Mouse (Mus musculus) embryonic fibroblast, embryonic 13.5 days (primary cell): ENCODE data around the gene Tada3. TPM values are rescaled to one million over a fixed set of nuclear protein-coding genes. Genes with fewer than 3 reads are reported as not detected.

Experiments
- H3K27ac ChIP-seq: 2 replicates; pipeline ENCODE4 v1.5.1; 2012; ENCODE audit warnings: low read length, control low read depth, inconsistent platforms; ENCODE audit not compliant: insufficient read depth
- H3K4me1 ChIP-seq: 2 replicates; pipeline ENCODE4 v1.6.1; 2011; ENCODE audit warnings: low read length; ENCODE audit not compliant: control insufficient read depth, insufficient read depth
- H3K4me3 ChIP-seq: 2 replicates; pipeline ENCODE4 v1.5.1; 2011; ENCODE audit warnings: mild to moderate bottlenecking, control low read depth, low read length; ENCODE audit not compliant: insufficient read depth
- CTCF ChIP-seq: IDR thresholded peaks from 2 replicates; pipeline ENCODE4 v1.5.1; 2011; ENCODE audit warnings: mild to moderate bottlenecking, control low read depth, low read length, moderate library complexity, borderline replicate concordance; ENCODE audit not compliant: insufficient read depth
- POLR2A ChIP-seq: IDR thresholded peaks from 2 replicates; pipeline ENCODE4 v1.6.1; 2011; ENCODE audit warnings: low read depth, mild to moderate bottlenecking, control low read depth, low read length, moderate library complexity
- polyA plus RNA-seq: library from polyadenylated mRNA; stranded (reverse); fragments of >200 nt; gene quantifications from 2 replicates; pipeline ENCODE4 v1.2.4, GENCODE M21; 2011; ENCODE audit warnings: low read depth; ENCODE audit not compliant: missing spikeins, insufficient read length

Tada3 gene
- polyA plus RNA-seq = 26.0 and 31.5 TPM in 2 replicates

GRCm38 (mm10) chr6:113377496-113378385 is at the start of gene Tada3, which contains the start of gene Arpc4:
Gene Tada3, minus strand, starts transcription at chr6:113377883.
Gene Arpc4, plus strand, starts transcription at chr6:113378115.
- no peak for TF ChIP-seq CTCF
- peak; percentile 83 for TF ChIP-seq POLR2A
- peak within 1 kb of the TSS; percentile 85 for H3K27ac ChIP-seq
- peak within 1 kb of the TSS; percentile 80 for H3K4me3 ChIP-seq
- H3K4me1 ChIP-seq = peaks cover 7% of the 10 kb centered on the region; the same call in 1 of the 2 replicates

DNA sequence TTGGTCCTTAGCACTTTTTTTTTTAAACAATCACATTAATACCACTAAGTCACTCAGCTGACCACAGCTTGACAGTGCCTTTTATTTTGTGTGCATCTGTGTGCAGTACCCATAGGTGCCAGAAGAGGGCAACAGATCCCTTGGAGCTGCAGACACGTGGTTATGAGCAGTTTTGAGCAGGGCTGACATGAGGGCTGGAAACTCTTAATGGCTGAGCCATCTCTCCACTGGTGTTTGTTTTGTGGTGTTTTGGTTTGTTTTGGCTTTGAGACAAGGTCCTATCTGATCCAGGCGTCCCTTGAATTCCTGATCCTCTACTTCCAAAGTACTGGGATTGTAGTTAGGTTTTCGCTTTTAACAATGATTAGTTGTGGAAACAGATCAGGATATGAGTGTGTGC is 49.7 kb upstream of the Tada3 start:
- peak; percentile 42; the same call in 1 of the 2 replicates for TF ChIP-seq CTCF
- TF ChIP-seq POLR2A = no peak
- Histone ChIP-seq H3K4me1 (no peaks in the 10 kb centered on the region), H3K27ac (no peak overlapping the region)

GRCm38 (mm10) chr6:113426696-113427095 is 49.0 kb upstream of the Tada3 start:
- no peak overlapping the region for H3K27ac ChIP-seq
- no peaks in the 10 kb centered on the region for H3K4me1 ChIP-seq
- H3K4me3 ChIP-seq = no peak overlapping the region
- TF ChIP-seq POLR2A (no peak), CTCF (no peak)

More for the DNA sequence above, 49.7 kb upstream of the Tada3 start:
- no peak overlapping the region for H3K4me3 ChIP-seq

DNA sequence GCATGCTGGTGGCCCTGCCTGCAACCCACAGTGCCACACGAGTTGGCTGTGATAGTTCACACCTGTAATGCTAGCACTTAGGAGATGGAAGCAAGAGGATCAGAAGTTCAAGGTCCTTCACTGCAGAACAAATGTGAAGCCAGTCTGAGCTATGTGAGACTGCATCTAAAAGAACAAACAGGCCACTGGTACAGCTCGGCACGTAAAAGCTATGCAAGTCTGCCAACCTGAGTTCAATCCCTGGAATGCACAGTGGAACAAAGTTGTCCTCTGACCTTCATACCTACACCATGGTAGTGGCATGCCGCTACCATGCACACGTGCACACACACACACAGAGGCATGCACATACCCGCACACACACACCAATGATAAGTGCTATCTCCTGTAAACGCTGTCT is 46.5 kb upstream of the Tada3 start:
- TF ChIP-seq CTCF = no peak
- no peak for TF ChIP-seq POLR2A
- H3K27ac ChIP-seq = no peak overlapping the region
- no peak overlapping the region for H3K4me3 ChIP-seq
- H3K4me1 ChIP-seq = no peaks in the 10 kb centered on the region

DNA sequence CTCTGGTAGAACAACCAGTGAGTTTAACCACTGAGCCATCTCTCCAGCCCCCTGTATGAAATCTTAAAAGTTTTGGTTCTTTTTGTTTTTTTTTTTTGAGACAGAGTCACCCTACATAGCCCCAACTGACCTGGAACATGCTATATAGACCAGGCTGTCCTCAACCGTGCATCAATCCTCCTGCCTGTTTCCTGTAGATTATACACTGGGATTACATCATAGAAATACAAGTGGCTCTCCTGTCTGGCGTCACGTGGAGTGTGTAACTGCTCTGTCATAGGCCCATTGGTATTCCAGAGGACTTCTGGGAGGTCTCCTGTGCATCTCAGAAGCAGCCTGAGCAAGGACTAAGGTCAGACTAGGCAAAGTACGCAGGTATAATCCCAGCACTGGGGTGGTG is 45.3 kb upstream of the Tada3 start:
- H3K27ac ChIP-seq = no peak overlapping the region
- no peaks in the 10 kb centered on the region for H3K4me1 ChIP-seq
- TF ChIP-seq POLR2A = no peak
- no peak for TF ChIP-seq CTCF
- H3K4me3 ChIP-seq = no peak overlapping the region

DNA sequence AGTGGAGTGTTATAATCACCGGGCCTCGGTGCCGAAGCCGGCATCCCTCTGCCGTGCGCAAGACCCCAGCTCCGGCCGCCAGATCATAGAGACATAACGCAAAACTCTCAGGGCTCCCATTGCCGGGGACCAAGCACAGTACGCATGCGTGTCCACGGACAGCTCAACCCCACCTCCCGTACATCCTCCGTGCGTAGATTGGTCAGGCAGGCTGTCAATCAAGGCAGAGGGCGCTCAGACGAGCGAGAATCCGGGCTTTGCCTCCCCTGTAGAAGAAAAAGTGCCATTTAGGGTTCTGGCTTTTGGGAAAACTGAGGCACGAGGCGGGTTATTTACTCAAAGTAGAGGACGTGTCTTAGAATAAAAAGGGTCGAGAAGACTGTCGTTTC is 41.5 kb upstream of the Tada3 start, which contains the start of gene Rpusd3:
Gene Rpusd3, minus strand, starts transcription at position 142 of the 389 bp plus-strand sequence.
- peak within 1 kb of the TSS; percentile 63 for H3K4me3 ChIP-seq
- H3K27ac ChIP-seq = 0 out of 2 replicates have a peak within 1 kb of the TSS, but pooled peaks have one; percentile 22
- no peaks in the 10 kb centered on the region for H3K4me1 ChIP-seq
- TF ChIP-seq POLR2A (peak; percentile 91), CTCF (no peak)

- 0 out of 2 replicates have a peak overlapping the region, but pooled peaks have one; percentile 22 for H3K27ac ChIP-seq
These were observed 40.9 kb upstream of the Tada3 start for GRCm38 (mm10) chr6:113418441-113419198.

GRCm38 (mm10) chr6:113416416-113416815 is 38.7 kb upstream of the Tada3 start:
- no peak overlapping the region for H3K27ac ChIP-seq
- no peak overlapping the region for H3K4me3 ChIP-seq
- no peaks in the 10 kb centered on the region for H3K4me1 ChIP-seq
- no peak for TF ChIP-seq CTCF
- TF ChIP-seq POLR2A = no peak

More at GRCm38 (mm10) chr6:113418441-113419198, 40.9 kb upstream of the Tada3 start:
- Histone ChIP-seq H3K4me1 (no peaks in the 10 kb centered on the region), H3K4me3 (peak overlapping the region; percentile 63)
- no peak for TF ChIP-seq CTCF
- no peak; the same call in 1 of the 2 replicates for TF ChIP-seq POLR2A

DNA sequence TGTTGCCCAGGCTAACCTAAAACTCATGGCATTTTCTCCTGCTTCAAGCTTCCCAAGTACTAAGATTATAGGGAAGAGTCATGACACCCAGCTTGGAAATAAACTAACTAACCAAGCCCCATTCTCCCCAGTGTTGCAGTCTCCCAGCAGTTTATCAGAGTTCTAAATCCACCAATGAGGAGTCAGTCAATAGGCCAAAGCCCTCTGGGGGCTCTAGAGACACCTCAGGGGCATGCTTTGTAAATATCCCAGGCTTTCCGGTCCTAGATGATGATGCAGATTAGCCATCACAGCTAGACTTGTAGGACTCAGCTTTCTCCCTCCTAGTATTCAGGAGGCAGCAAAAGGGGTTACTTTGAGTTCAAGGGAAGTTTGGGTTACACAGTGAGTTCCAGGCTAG is 32.3 kb upstream of the Tada3 start:
- TF ChIP-seq POLR2A (no peak), CTCF (no peak)
- no peak overlapping the region for H3K27ac ChIP-seq
- no peak overlapping the region for H3K4me3 ChIP-seq
- H3K4me1 ChIP-seq = no peaks in the 10 kb centered on the region
